Mouse (Mus musculus) cerebellum, adult 9-11 months (tissue): Measurements from ENCODE around the gene Tceal5.

Source experiments
- DNase-seq: peaks from one replicate; pipeline ENCODE4 v3.0.0; 2022

Tceal5 gene

GRCm38 (mm10) chrX:136171189-136172117 is 32.2 kb downstream of the Tceal5 start:
- DNase-seq = peak; percentile 72

GRCm38 (mm10) chrX:136170625-136171024 is 33.1 kb downstream of the Tceal5 start:
- DNase-seq = no peak
